Mouse (Mus musculus) granulocyte monocyte progenitor cell, adult 5-6 weeks (primary cell): ENCODE measurements around the gene Rftn1. TPM values are rescaled to one million over a fixed set of nuclear protein-coding genes. Genes with fewer than 3 reads are reported as not detected.

Experiments
- ATAC-seq: replicated peaks from 2 replicates; pipeline ENCODE4 v1.8.0; 2016; ENCODE audit warnings: mild to moderate bottlenecking, moderate TSS enrichment, inconsistent platforms; ENCODE audit not compliant: poor library complexity, severe bottlenecking
- total RNA-seq, 2 experiments: library from RNA; stranded (forward) in 1 of 2; stranded (reverse) in 1 of 2; fragments of 200-712, 200-1000 nt in 1 of 2; fragments of >200 nt in 1 of 2; fragmentation: Nextera tagmentation in 1 of 2; gene quantifications; 2 replicates each; pipeline ENCODE4 v1.2.3; 2014 to 2017

Rftn1 gene
- total RNA-seq, 2 experiments from 2014 or later: 9.8 to 32.4 TPM

DNA sequence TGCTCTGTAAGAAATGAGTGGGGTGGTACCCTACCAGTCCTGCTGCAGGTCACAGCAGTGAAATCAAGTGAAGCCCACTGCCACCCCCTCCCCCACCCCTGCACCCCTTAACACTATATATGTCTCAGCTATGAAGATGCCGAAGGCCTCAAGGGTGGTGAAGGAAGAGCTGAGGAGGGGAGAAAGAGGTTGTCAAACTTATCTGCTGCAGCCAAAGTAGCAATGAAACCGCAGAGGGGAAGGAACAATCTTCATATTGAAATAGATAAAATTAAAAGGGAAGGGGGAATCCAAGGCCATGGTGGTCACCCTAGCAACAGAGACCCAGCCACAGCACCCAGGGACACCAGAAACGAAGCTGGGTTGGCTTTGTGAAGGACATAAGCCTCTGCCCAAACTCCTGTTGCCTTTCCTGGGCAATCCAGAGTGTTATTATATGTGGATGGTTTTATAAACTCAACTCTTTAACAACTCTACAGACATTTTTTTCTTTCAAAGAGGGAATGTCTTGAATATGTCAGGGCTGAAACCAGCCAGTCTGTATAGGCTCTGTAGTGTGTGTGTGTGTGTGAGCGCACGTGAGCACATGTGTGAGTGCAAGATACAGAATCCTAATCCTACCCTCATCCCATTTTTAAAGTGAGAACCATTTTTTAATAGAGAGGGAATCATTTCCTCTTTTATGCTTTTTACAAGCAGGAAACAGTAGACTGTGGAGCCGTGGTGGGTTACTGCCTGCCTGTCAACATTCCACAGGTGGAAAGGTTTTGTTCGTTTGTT is 119.5 kb downstream of the Rftn1 start:
- peak; percentile 43 for ATAC-seq

DNA sequence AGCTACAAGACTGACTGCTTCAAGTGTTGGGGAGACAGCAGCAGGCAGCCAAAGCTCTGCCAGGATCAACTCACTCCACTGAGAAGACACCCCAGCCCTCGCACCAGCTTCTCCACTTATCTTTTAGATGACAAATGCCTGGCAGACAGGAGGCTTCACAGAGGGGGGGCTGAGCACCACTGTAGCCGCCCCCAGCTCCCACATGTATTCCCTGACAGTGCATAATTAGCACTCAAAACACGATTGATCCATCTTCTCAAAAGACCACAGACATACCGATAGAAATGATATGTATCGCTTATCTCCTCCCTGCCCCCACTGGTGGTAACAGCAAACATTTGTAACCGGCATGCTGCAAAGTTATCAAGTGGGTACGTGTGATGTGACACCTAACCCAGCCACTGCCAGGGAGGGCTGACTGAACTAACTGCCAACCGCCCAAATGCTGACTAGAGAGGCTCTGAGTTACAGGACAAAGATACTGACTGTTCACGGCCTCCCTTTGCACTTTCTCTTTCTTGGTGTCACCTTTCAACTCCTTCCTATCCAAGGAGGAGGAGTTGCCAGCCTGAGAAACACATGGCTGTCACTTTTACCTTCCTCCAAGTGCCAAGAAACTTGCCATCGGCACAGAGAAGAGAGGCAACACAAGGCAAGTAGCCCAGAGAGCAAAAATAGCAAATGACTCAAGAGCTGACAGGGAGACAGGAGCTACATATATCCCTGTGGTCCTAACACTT is 120.4 kb downstream of the Rftn1 start:
- no peak for ATAC-seq

DNA sequence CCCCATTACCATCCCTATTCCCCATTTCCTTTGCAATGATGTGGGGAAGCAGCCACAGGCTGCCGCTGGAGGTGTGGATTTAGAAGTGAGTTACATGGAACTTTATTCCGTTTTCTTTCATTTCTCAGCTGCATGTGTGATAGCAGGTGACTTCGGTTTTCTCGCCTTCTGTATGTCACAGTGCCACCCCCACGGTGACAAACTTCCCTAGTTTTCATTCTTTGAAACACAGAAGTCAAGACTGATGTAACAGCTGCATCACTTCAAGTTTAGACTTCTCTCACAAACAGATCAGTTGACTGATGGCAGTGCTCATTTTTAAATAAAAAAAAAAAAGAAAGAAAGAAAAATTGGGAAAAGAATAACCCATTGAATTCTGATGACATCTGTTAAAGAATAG is 121.3 kb downstream of the Rftn1 start:
- ATAC-seq: no peak

DNA sequence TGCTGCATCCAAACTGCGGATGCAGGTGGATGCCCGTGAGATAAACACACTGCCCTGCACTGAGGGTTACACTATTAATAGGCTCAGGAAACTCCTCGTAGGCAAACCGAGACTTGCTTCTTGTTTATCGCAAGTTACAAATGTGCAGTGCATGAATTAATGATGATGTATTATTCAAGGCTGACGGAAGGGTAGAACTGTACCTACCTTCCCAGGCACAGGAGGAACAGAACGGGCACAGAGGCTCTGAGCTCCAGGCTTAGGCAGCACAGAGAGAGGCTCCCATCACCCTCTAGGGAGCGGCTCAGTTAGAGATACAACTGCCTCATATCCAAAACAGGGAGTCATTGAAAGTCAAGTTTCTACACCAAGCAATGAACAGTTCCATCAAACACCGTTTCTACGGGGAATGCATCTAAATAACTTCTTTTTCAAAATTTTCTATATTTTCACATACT is 121.8 kb downstream of the Rftn1 start:
- ATAC-seq: no peak

DNA sequence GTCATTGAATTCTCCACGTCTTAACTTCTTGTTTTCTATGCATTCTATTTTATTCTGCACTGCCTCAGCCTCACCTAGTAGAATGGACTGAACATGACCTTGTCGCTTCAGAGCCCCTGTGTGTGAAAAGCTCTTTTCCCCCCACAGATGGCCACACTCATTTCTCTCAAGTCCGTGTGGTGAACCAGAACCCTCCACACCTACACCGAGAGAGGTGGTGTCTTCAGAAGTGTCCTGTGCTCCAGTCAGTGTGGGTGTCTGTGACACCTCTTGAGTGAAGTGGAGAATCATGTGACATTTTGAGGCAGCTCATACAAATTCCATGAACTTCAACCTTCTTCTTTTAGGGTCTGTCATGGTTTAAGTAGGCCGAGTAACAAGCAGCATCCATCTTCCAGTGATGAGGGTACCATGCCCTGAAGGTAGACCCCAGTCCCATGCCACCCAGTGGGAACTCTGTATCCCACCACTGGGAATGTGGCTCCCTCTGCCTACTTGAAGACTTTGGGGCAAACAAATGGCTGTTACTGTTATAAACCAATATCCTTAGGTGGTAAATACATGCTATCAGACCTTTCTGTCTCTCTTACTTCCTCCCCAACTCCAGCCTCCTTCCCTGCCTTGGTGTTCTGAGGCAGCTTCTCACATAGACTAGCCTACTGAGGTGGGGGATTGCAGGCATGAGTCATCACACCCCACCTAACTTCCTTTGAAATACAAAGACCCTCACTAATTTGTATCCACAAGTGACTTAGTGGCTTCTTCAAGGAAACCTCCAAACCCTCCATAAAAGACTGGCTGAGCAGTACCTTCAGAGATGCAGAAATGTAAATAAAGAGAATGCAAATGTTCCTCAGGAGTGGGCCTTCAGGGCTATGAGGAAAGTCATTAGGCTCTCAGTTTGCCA is 122.4 kb downstream of the Rftn1 start:
- ATAC-seq: no peak

DNA sequence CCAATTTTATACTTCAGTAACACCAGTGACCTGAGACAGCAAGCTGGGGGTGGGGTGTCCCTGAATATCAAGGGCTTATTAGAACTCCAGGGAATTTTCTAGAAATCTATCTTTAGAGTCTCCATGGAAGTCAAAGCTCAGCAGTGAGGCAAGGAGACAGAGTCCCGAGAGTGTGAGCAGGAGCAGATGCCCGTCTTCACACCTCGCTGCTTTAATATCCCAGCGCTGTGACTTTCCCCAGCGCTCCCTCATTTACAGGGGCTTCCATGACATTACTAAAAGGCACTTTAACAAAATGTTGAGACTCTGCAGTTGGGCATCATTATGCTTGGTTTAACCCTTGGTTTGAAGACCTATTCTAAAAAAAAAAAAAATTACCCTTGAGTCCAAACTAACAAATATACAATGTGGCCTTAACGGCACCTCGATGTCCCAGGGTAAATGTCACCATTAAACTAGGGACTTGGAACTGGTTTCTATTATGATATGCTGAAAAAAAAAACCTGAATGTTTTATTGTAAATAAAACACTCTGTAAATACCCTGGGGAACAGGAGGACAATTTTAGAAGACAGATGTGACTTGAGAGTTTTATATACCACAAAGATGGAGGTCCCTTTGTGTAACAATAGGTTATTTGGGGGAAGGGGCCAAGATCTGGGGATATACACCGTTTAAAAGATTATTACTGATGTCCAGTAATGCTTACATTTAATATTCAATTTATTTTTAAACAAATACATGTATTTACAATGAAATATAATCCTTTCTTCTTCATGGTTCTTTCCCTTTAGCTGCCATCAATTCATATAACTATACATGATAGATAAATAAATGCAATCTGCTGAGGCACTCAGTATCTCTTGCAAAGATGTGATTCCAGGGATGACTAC is 123.4 kb downstream of the Rftn1 start:
- no peak for ATAC-seq

DNA sequence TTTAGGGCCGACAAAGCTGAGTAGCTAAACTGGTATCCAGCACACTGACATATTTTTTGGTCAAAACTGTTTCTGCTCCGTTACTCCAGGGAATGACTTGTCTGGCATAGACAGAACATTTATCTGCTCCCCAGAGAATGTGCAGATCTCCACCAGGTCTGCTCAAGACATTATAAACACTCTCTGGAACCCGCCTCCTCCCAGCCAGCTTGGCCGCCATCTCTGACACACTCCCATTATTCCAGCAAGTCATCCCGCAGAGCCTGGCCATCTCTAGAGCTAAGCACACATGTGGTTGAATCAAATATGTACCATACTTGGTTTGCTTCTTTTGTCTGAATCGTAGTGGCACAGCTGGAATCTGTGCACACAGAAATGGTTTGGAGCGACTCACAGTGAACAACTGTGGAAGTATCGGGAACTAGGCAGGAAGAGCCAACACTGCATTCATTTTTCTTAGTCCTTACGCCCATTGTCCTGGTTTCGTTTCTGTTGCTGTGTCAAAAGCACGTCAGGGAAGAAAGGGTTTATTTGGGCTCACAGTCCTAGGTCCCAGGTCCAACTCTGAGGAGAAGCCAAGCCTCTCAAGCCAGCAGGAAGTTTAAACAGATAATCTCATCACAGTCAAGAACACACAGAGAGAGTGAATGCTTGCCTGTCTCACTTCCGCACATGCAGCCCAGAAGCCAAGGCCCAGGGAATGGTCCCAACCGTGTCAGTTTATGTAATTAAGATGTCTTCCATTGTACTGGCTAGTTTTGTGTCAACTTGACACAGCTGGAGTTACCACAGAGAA is 126.4 kb downstream of the Rftn1 start:
- ATAC-seq: no peak

DNA sequence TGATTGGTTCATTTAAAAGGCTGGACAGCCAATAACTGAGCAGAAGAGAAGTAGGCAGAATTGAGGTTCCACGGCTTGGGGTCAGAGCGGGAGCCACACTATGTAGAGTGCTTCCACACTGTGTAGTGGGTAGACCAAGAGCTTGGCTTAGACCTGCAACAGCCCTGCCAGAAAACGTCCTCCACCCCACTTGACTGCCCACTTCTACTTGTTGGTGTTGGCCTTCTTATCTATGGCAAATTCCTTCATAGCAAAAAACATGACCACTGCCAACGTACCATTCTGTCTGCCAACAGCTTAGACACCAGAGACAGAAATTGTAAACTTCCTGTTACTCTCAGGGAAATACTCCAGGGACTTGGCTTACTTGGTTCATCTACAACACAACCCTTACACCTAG is 127.8 kb downstream of the Rftn1 start:
- ATAC-seq: no peak

DNA sequence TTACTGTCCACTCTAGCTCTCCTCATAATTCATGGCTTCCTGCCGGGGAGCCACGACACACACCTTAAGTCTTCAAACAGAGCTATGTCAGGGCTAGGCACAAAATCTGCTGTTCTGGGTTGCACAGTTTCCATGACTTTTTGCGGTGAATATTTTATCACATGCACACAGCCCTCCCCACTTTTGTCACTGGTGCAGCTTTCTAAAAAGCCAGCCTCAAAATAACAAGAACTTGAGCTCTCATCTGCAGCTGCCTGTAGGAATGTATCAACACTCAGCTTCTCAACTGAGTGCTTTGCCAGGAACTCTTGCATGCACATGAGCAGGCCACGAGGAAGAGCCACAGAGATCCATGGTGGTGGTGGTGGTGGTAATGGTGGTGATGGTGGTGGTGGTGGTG is 129.0 kb downstream of the Rftn1 start:
- ATAC-seq: no peak

DNA sequence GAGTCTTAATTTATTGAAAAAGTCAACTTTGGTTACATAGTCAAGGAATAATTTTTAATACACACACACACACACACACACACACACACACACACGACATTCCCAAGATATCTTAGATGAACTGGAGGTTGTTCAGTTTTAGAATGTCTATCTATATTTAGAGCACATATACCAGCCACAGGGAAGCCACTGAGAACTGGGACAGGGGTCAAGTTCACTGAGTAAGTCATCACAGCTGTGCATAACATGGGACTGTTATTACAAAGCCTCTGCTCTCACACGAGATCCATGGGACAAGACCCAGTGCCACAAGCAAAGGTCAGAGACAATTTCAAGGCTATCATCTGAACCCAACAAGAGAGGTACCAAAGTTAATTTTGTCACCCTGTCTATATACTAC is 130.3 kb downstream of the Rftn1 start:
- ATAC-seq: no peak

DNA sequence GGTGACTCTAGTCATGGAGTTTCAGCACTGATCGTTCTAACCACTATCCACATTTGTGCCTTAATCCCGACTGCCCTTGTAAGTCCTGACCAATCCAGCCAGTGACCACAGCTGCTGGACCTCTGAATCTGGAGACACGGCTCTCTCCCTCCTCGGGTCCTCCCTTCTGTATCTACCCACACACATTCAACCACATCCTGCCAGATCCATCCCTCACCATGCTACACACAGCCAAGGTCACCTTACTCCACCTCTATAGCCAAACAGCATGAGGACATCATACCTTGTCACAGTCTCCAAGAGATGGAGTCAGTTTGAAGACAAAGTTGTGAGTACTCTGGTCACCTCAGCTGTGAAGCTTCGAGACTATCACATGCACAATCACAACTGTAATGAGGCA is 131.1 kb downstream of the Rftn1 start:
- no peak for ATAC-seq

DNA sequence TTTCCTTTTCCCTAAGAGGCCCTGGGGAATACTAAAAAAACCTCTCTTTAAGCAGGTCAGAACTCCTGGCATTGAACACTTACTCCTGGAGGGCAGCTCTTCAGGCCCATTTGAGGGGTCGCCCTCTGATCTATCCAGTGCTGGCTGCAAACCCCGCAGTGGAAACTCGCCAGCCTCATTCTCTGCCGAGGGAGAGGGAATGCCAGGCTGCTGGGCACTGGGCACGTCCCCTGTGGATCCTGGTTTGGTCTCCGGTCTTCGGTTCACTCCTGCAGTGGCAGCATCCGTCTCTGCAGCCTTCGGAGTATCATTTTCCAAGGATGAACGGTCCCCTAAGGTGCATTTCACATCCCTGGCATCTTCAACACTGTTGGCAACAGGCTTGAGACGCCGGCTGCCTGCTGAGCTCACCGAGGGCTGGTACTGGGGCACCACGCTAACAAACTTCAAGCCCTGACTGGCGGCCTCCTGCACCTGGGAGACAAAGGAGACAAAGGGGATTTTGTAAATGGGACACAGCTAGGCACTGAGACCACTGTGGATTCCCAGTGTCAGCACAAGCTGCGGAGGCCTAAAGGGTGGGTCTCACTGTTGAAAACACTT is 135.2 kb downstream of the Rftn1 start:
- no peak for ATAC-seq

DNA sequence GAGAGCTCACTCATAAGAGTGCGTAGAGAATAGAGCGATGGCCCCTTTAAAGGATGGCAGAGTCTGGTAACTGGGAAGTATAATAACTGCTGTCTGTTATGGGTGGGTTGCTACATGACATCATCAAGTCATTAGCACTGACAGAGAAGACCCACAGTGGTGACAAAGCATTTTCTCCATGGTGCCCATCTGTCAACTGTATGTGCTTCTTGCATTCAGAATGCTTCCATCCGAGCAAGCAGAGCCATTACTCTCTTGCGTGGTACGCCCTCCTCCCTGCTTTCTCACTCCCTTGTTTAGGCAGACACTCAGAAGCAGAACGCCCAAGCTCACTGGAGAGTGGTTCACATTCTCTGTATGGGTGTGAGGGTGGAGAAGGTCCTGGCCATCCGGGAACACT is 135.9 kb downstream of the Rftn1 start:
- no peak for ATAC-seq

DNA sequence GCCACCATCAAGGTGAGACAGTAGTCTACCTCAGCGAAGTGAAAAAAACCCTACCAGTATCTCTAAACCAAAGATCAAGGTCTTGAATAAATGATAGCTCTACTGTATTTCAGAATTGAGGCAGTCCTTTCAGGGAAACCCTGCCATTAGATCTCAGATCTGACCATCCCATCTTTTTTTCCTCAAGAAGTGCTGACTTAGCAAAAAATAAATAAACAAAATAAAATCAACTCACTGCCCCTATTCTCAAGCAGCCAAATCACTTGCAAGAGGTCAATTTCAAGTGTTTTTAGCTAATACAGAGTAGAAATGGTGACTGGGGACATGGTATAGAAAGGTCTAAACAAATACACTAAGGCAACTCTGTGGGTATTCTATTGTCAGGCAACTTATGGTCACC is 136.5 kb downstream of the Rftn1 start:
- ATAC-seq: no peak

DNA sequence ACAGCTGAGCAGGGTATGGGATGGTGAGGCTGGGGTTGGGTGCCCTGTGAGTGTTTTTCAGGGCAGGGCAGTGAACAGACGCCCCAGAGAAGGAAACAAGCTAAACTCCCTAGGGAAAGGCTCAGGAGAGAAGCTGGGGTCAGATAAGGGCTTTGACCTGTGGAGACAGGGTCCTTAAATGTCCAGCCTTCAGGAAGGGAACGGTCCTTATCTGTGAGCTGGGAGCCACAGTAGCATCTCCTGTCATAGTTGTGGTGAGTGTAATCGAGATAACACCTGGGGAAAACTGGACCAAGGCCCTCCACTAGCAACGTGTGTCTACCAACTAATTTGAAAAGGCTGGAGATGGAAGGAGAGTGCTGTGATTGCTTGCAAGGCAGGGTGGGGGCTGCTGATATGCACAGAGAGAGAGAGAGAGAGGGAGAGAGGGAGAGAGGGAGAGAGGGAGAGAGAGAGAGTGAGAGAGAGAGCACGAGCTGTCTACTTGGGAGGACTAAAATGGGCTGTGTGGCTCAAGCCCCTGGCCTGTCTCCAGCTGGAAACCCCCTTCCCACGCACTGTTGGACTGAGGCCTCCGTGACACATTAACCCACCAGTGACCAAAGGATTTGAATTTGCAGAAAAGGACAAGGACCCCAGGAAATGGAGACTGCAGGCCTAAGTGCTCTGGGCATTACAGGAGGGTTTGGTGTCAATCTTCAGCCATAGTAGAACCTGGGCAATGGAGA is 137.6 kb downstream of the Rftn1 start:
- ATAC-seq: no peak

DNA sequence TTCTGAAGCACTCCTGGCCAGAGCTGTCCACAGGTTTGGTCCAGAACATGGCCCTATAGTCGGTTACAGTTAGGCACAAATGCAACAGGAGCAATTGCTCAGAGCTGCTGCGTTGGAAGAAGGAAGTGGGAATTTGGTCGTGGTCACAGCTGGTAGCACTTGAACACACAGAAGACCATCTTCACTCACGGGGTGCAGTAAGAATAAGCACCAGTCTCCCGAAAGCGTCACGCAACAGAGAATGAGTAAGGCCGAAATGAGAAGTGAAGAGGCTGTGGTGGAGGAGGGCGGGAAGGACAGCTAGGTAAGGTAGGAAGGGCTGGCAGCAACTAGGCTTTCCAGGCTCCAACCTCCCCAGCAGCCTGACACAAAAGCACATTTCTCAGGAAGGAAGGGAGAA is 140.0 kb downstream of the Rftn1 start:
- peak; percentile 97 for ATAC-seq

DNA sequence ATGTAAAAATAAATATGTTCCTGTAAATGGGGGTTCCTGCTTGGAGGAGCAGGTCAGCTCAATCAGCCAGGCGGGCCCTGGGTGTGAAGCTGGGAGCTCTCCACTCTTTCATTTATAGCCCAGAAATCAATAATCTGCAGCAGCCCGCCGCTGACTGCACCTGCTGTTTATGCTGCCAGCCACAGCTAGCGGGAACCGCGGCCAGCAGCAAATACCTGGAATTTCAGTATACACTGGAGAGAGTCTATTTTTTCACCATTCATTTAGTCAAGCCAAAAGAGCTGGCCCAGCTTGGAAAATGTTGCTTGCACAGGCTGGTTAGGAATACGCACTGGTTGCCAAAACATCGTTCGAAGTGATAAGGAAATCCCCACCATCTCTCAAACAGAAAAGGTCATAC is 142.3 kb downstream of the Rftn1 start:
- ATAC-seq: no peak

DNA sequence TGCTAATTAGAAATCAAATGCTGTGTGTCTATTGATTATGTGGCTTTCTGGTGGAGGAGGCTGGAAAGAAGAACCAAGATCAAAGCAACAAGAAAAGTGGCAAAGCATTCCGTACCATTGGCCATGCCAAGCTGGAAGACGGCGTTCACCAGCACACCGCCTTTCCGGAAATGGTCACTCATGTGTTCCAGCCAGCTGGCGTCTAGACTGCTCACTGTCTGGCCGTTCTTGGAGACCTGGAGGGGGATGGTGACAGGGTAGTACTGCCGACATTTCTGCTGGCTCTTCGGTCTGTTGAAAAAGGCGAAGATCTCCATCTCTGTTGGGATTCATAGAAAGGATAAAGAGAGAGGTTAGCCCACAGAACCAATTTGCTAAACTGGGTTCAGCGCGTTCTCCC is 143.3 kb downstream of the Rftn1 start:
- ATAC-seq: no peak
